Mouse (Mus musculus): ENCODE results near the gene Gcsam.

The Gcsam gene

GRCm38 (mm10) chr16:45610267-45610666, at the start of gene Gcsam:
Gene Gcsam (plus strand): TSS chr16:45610380.
- DNase-seq, result no peak

DNA sequence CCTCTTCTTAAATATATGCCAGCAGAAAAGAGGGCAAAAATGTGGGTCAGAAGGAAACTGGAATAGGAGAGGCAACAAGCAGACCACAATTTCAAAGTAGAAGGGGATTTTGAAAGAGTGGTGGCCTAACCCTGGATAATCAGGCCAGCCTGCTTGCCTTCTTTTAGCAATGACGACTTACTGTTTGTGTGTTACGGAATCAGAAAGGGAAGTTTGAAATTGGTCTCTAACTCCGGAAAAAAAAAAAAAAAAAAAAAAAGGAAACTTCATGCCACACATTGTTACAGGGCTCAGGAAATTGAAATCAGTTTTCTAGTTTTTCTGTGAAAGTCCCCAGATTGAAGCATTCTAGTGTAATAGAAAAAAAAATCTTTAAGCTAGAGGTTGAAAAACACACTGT, 48.4 kb upstream of the Gcsam start:
- DNase-seq, result no peak

DNA sequence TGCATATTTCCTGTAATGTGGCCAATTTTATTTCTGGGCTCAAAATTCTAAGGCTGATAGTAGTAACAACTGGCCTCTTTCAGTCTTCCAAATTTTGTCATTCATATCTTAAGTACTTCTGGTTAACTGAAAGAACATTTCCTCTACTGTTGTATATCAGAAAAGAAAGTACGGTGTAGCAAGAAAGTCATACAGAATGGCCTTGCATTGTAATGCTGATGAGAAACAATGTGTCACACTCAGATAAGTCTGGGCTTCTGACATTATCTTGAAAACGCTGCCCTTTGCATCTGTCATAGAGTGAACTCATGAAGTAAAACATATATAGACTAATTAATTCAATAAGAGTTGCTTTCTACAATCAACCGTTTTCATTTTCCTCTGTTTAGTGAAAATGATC, 37.9 kb upstream of the Gcsam start:
- DNase-seq, result no peak

DNA sequence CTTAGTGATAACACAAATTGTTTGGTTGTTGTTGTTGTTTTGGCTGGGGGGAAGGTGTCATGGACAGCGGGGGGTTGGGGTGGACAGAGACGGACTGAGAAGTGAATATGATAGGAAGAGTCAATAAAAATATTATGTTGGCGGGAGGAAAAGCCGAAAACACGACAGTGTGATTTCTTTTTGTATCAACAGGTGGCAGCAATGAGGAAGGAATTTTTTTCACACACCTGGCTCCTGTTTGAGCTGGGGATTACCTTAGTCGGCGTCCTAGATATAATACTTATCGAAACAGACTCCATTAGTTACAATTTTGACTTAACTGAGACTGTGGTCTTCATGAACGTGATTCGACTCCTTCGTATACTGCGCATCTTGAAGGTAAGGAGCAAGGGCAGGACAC, 30.3 kb upstream of the Gcsam start:
- no peak for DNase-seq

GRCm38 (mm10) chr16:45582512-45582911, 27.7 kb upstream of the Gcsam start:
- peak; percentile 34 for DNase-seq

DNA sequence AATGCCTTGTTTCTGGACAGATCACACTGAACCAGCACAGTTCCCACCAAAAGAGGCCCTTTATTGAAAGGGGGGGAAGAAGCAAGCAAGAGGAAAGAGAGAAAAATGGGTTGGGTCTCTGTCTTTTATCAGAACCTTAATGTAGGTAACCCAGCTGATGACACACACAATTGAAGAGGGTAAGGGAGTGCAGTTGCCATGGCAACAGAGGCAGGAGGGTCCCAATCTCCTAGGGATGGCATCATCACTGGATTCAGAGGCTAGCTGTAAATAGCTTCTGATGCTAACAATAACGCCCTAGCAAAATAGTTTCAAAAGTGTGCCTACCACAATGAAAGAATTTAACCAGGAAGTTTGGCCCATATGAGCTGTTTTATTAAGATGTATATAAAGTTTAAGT, 16.5 kb upstream of the Gcsam start:
- no peak for DNase-seq

- DNase-seq, result no peak
Observed at GRCm38 (mm10) chr16:45595494-45595893, 14.7 kb upstream of the Gcsam start.

GRCm38 (mm10) chr16:45608481-45608954, 1.7 kb upstream of the Gcsam start:
- DNase-seq, result peak; percentile 34

GRCm38 (mm10) chr16:45609300-45609699, 880 bp upstream of the Gcsam start:
- DNase-seq, result peak; percentile 44

DNA sequence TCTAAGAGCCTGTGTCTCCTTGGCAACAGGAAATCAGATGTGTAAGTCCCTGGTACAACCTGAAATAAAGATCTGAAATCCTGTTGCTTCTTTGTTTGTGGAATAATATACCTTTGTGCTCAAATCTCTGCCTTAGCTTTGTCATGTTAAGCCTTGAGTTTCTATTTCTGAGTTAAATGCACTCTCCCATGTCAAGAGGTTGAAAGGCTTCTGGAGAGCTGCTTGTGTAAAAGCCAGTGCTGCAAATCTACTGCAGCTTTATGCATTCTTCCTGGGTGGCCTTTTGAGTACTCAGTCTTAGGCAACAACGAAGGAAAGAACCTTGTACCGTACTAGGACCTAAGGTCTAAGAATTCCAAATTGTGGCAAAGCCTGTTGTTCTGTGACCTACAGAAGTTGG, 3.1 kb downstream of the Gcsam start:
- no peak for DNase-seq

DNA sequence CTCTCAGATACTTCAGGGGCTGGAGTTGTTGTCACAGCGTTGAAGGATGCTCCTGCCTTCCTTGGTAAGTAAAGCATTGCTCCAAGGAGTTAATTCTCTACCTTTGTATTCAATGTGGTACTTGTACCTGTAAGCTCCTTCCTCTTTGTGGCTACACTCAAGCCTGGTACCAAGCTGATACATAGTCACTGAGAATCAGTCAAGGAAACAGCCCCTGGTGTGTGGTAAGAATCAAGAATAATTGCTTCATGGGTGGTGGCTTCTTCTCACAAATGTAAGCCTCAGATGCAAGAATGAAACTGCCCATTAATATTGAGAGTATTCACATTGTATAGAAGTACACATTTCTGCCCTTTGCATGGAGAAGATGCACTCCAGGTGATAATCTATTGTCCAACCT, 5.8 kb downstream of the Gcsam start:
- DNase-seq, result no peak

DNA sequence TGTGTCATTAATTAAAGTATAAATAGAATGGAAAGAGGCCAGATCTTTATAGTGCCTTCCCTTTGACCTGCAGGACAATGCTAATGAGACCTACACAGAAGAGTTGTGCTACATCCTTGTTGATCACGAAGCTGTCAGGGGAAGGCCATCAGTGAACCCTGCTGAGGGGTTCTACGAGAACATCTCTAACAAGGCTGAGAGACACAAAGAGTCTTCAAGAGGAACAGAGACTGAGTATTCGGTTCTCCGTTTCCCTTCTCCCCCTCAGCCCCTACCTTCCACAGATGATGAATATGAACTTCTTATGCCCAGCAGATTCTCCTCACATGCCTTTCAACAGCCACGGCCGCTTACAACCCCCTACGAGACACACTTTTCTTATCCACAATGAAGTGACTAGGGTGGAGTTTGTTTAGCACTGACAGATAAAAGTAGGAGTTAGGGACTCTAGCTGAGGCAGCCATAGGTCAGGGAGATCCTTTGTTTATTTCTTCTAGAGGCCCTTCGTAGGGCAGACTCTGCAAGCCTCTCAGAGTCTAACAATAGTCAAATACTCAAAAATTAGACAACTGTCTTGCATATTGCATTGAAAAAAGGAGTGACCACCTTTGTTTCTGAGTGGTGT, 9.7 kb downstream of the Gcsam start:
- DNase-seq, result no peak

GRCm38 (mm10) chr16:45623230-45623629, 13.1 kb downstream of the Gcsam start:
- DNase-seq, result no peak

GRCm38 (mm10) chr16:45624791-45625190, 14.6 kb downstream of the Gcsam start:
- DNase-seq, result no peak

GRCm38 (mm10) chr16:45625342-45625741, 15.2 kb downstream of the Gcsam start:
- DNase-seq, result no peak

DNA sequence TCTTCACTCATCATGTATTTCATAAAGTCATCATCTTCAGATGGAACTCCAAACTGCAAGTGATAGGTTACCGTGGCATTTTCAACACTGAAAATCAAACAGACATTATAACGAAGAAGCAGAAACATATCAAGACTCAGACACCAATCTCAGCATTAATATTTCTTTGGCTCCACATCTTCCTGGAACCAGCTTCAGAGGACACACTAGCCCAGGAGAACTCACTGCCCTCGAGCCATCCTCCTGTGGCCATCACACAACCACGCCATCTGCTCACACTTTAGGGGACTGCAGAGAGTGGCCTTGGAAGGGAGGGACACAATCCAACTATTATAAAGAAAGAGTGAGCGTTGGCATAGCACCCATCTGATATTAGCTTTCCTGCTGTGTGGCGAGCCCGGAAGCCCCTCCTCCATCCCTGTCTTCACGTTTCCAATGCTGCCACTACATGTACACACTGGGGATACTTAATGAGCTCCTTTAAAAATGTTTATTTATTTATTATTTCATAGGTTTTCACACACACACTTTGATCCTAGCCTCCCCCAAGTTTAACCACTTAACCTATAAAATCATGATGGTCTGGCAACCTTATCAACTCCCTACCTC, 19.4 kb downstream of the Gcsam start:
- DNase-seq, result no peak

DNA sequence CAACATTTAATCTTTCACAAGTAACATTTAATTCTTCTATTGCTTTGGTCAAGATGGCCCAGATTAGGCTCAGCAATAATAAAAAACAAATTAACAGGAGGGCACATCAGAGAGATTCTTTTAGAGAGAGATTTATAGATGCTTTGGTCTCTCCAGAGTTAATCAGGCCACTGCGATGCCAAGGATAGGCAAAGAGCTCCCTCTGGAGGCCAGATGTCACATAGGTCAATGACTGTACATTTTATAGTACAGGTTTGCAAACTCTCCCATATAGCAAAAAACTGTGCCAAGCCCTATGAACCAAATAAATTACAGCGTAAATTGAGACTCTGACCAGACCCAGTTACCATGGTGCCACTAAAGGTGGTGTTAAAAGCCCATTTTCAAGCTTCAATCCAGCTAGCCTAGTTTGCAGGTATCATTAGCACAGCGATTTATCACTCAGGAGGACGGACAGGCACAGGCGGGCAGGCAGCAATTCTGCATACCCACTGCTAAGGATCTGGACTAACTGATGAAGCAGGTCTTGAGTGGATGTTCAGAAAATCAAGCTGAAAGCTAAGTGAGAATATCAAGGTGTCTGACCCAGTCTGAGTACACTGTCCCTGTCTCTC, 20.3 kb downstream of the Gcsam start:
- peak; percentile 81 for DNase-seq

- no peak for DNase-seq
Observed at GRCm38 (mm10) chr16:45632420-45632819, 22.2 kb downstream of the Gcsam start.

- no peak for DNase-seq
Observed at GRCm38 (mm10) chr16:45635826-45636225, 25.6 kb downstream of the Gcsam start.

DNA sequence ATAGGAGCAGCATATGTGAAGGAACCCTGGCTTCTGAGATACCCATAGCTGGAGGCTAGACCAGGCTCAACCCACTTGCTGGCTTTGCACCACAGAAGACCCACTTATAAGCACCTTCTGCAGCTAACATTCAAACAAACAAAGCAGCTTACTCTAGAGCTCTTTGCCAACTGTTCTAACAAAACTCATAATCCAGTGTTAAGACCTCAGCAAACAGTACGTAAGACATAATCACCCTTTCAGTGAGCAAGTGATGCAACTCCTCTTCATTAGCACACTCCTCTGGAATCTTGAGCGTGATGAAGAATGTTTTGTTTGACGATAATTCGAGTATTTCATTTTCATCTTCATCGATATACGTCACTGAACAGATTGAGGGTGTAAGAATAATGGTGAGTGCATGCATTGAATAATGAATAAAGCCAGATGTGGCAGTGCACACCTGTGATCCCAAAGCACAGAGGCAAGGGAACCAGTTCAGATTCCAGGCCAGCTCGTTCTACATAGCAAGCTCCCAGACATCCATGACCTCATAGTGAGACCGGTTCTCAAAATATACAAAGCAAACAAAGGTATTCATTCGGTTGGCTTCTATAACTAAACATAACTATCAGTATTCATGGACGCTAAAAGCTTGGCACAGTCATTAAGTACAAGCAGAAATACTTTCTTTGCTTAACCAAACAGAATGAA, 30.0 kb downstream of the Gcsam start:
- DNase-seq, result no peak

GRCm38 (mm10) chr16:45641301-45641700, 31.1 kb downstream of the Gcsam start:
- no peak for DNase-seq

DNA sequence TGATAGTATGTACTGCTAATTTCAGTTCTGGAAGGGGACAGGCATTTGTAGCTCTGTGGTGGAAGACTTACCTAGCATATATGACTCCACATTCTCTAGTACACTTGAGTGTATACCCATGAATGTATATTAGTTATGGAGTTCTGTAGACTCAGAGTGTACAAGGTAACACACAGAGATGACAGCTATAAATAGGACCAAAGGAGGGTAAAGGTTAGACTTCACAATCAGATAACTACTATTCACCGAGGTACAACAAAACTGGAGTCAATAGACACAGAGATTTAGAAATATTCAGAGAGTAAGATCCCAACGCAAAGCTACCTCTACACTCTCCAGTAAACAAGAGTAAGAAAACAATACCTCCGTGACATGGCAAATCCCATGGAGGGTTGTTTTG, 33.8 kb downstream of the Gcsam start:
- no peak for DNase-seq

DNA sequence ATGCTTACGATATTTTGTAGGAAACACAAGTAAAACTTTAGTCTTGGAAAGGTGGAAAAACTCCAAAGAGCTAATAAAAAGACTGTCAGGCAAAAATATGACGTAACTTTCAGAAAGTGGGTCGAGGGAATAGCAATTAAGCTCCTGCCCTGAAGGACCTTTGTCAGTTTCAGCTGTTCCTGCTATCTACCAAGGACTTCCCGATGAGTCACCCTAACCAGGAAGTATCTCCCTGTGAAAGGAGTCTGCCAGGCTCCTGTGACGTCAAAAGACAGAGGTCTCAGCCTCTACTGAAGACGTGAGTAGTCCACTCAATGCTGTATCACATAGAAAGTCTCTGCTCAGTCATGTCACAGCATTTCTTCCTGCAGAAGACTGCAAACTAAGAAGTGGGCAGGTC, 34.2 kb downstream of the Gcsam start:
- peak; percentile 18 for DNase-seq

DNA sequence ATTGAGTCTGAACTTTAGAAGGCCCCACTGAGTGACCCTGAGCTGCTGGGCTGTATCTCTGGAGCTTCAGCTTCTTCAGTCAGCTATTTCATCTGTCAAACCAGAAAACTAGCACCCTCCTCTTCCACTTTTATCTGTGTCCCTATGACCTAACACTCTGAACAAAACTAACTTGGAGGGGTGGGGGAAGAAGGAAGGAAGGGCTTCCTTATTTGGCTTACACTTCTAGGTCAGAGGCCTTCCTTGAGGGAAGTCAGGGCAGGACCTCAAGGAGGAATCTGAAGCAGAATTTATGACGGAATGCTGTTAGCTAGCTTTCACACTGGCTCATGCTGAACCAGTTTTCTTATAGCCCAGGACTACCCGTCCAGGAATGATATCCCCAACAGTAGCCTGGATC, 41.3 kb downstream of the Gcsam start:
- DNase-seq, result no peak

Measured in kidney, postnatal 10 days (tissue).